8 mouse cellular contexts compared by ENCODE assay signal in genomic region chr9:35523941-35524411, GRCm38 (mm10). TPM values are rescaled to one million over a fixed set of nuclear protein-coding genes. Genes with fewer than 3 reads are reported as not detected.
A peak's percentile ranks its signal among the peaks of the same experiment; 100 is the strongest.
DNase-seq lines count a peak whose midpoint lies in the region; ATAC-seq and TF ChIP-seq lines count a peak whose summit lies in the region.

No protein-coding gene starts in this region.

- DNase-seq in CD4-positive helper T cell, adult 2 months (ENCODE audit: low read depth, low spot score): peak; percentile 69
- DNase-seq in adrenal gland, postnatal 36 days: peak; percentile 68 to 74
- DNase-seq in embryonic facial prominence, embryonic 14.5 days (ENCODE audit: low spot score): peak; percentile 88
- peak; percentile 67 for DNase-seq in heart, adult 8-10 months (ENCODE audit: low spot score)
- DNase-seq in kidney, adult 2 months: peak; percentile 74
- peak; percentile 64 for DNase-seq in left cerebral cortex, postnatal 4 days
- DNase-seq in spleen, postnatal 4 days (ENCODE audit: low spot score in 2 of 2): peak; percentile 48 to 74

- H3K4me1 ChIP-seq in embryonic facial prominence, embryonic 14.5 days (ENCODE audit: control insufficient read depth, insufficient read depth, low read length): peaks cover 9% of the 10 kb centered on the region
- no peaks in the 10 kb centered on the region for H3K4me1 ChIP-seq in kidney, adult 2 months (ENCODE audit: control insufficient read depth, insufficient read depth, low read length)
- peaks cover 13% of the 10 kb centered on the region for H3K4me1 ChIP-seq in midbrain, embryonic 16.5 days (ENCODE audit: control insufficient read depth, insufficient read depth, low read length)

- ATAC-seq in embryonic facial prominence, embryonic 14.5 days (ENCODE audit: low read depth): peak; percentile 85
- ATAC-seq in midbrain, embryonic 16.5 days: peak; percentile 83

- H3K36me3 ChIP-seq in embryonic facial prominence, embryonic 14.5 days (ENCODE audit: control insufficient read depth, insufficient read depth, low read length): no peaks in the 10 kb centered on the region
- H3K36me3 ChIP-seq in kidney, adult 2 months (ENCODE audit: control insufficient read depth, insufficient read depth, low read length): no peaks in the 10 kb centered on the region
- H3K36me3 ChIP-seq in midbrain, embryonic 16.5 days (ENCODE audit: control insufficient read depth, insufficient read depth, low read length): no peaks in the 10 kb centered on the region

- no peak overlapping the region for H3K4me3 ChIP-seq in embryonic facial prominence, embryonic 14.5 days (ENCODE audit: low read depth, low read length)
- no peak overlapping the region for H3K4me3 ChIP-seq in kidney, adult 2 months (ENCODE audit: insufficient read depth, low read depth, low read length)
- no peak overlapping the region for H3K4me3 ChIP-seq in midbrain, embryonic 16.5 days (ENCODE audit: low read depth, low read length)

- intact Hi-C loops in left cerebral cortex, postnatal 4 days (cut with DNase I): loop anchor here (10.0 kb wide), 1 partner anchor 99 kb away; the partner anchor contains the start of gene Cdon

- WGBS in embryonic facial prominence, embryonic 14.5 days: 13% methylated on average over 7 of the region's 7 CpGs
- WGBS in kidney, adult 2 months: 16% methylated on average over 7 of the region's 7 CpGs
- WGBS in midbrain, embryonic 16.5 days: 22% methylated on average over 7 of the region's 7 CpGs

- H3K27me3 ChIP-seq in embryonic facial prominence, embryonic 14.5 days (replicated peaks; ENCODE audit: control insufficient read depth, insufficient read depth, low read length): no peaks in the 10 kb centered on the region
- H3K27me3 ChIP-seq in kidney, adult 2 months (replicated peaks; ENCODE audit: control insufficient read depth, insufficient read depth, low read length): no peaks in the 10 kb centered on the region
- H3K27me3 ChIP-seq in midbrain, embryonic 16.5 days (ENCODE audit: control insufficient read depth, insufficient read depth, low read depth, low read length): no peaks in the 10 kb centered on the region

- H3K27ac ChIP-seq in embryonic facial prominence, embryonic 14.5 days (replicated peaks; ENCODE audit: low read depth, low read length): peak overlapping the region; percentile 61
- H3K27ac ChIP-seq in kidney, adult 2 months (ENCODE audit: insufficient read depth, low read depth, low read length): no peak overlapping the region
- H3K27ac ChIP-seq in midbrain, embryonic 16.5 days (ENCODE audit: low read length): peak overlapping the region; percentile 62

- H3K4me2 ChIP-seq in embryonic facial prominence, embryonic 14.5 days (ENCODE audit: low read depth, low read length): peak overlapping the region; percentile 6; the same call in 1 of the 2 replicates
- H3K4me2 ChIP-seq in midbrain, embryonic 16.5 days (ENCODE audit: low read length): 0 out of 2 replicates have a peak overlapping the region, but pooled peaks have one; percentile 21

- H3K9ac ChIP-seq in embryonic facial prominence, embryonic 14.5 days (ENCODE audit: low read depth, low read length): no peak overlapping the region
- no peak overlapping the region for H3K9ac ChIP-seq in midbrain, embryonic 16.5 days (ENCODE audit: low read depth, low read length)

- no peaks in the 10 kb centered on the region for H3K9me3 ChIP-seq in embryonic facial prominence, embryonic 14.5 days (ENCODE audit: control insufficient read depth, low read length)
- H3K9me3 ChIP-seq in midbrain, embryonic 16.5 days (replicated peaks; ENCODE audit: control insufficient read depth, low read length, poor library complexity, severe bottlenecking): no peaks in the 10 kb centered on the region

- TF ChIP-seq POLR2A in kidney, adult 2 months (IDR thresholded peaks at IDR 0.05; ENCODE audit: low read depth, low read length): no peak

- TF ChIP-seq CTCF in kidney, adult 2 months (conservative IDR thresholded peaks at IDR 0.05; ENCODE audit: insufficient read depth, insufficient read length, low read depth, low read length): peak; percentile 85

RNA-seq across cellular contexts. Expression of gene Gm1113, which starts 5.9 kb away (rescaled TPM):
- not detected for total RNA-seq in adrenal gland, postnatal 36 days (2021)
- polyA plus RNA-seq in embryonic facial prominence, embryonic 14.5 days (2014; fragmentation: Nextera tagmentation; extraction: Ambion mirVana): not detected in 2 replicates
- total RNA-seq in heart, adult 8-10 months (2022): not detected
- polyA plus RNA-seq in kidney, adult 2 months (2012; rRNA removed): not detected in 2 replicates
- not detected for total RNA-seq in left cerebral cortex, postnatal 4 days (2021)
- polyA plus RNA-seq in midbrain, embryonic 16.5 days (2015; fragmentation: Nextera tagmentation; extraction: Ambion mirVana): not detected in 2 replicates

RNA-seq across cellular contexts. Expression of gene Ddx25, which starts 34.4 kb away (rescaled TPM):
- under 1 TPM; 0.56 to 0.79 TPM for total RNA-seq in adrenal gland, postnatal 36 days (2021)
- polyA plus RNA-seq in embryonic facial prominence, embryonic 14.5 days (2014; fragmentation: Nextera tagmentation; extraction: Ambion mirVana): 3.7 and 4.9 TPM in 2 replicates
- total RNA-seq in heart, adult 8-10 months (2022): under 1 TPM in 1 of 4 experiments, not detected in 3; 0.03 TPM
- polyA plus RNA-seq in kidney, adult 2 months (2012; rRNA removed): 0.03 and 0.05 TPM in 2 replicates
- 10 to 100 TPM; 17.7 to 19.0 TPM for total RNA-seq in left cerebral cortex, postnatal 4 days (2021)
- polyA plus RNA-seq in midbrain, embryonic 16.5 days (2015; fragmentation: Nextera tagmentation; extraction: Ambion mirVana): 31.0 and 32.4 TPM in 2 replicates

RNA-seq across cellular contexts. Expression of gene Pus3, which starts 34.4 kb away (rescaled TPM):
- 10 to 100 TPM; 10.6 to 13.3 TPM for total RNA-seq in adrenal gland, postnatal 36 days (2021)
- 18.0 and 20.2 TPM in 2 replicates for polyA plus RNA-seq in embryonic facial prominence, embryonic 14.5 days (2014; fragmentation: Nextera tagmentation; extraction: Ambion mirVana)
- 1 to 10 TPM; 5.1 to 6.3 (median 5.7) TPM for total RNA-seq in heart, adult 8-10 months (2022)
- polyA plus RNA-seq in kidney, adult 2 months (2012; rRNA removed): 2.1 and 2.8 TPM in 2 replicates
- total RNA-seq in left cerebral cortex, postnatal 4 days (2021): 10 to 100 TPM; 14.4 to 14.5 TPM
- 14.4 and 15.0 TPM in 2 replicates for polyA plus RNA-seq in midbrain, embryonic 16.5 days (2015; fragmentation: Nextera tagmentation; extraction: Ambion mirVana)

RNA-seq across cellular contexts. Expression of gene Pate2, which starts 46.1 kb away (rescaled TPM):
- under 1 TPM; 0.16 to 0.60 TPM for total RNA-seq in adrenal gland, postnatal 36 days (2021)
- 0.24 and 0.61 TPM in 2 replicates for polyA plus RNA-seq in embryonic facial prominence, embryonic 14.5 days (2014; fragmentation: Nextera tagmentation; extraction: Ambion mirVana)
- not detected for total RNA-seq in heart, adult 8-10 months (2022)
- 0.05 TPM in 1 of 2 replicates, not detected in the other for polyA plus RNA-seq in kidney, adult 2 months (2012; rRNA removed)
- total RNA-seq in left cerebral cortex, postnatal 4 days (2021): 1 to 10 TPM; 1.4 to 2.3 TPM
- 1.2 and 1.3 TPM in 2 replicates for polyA plus RNA-seq in midbrain, embryonic 16.5 days (2015; fragmentation: Nextera tagmentation; extraction: Ambion mirVana)

RNA-seq across cellular contexts. Expression of gene Hyls1, which starts 46.2 kb away (rescaled TPM):
- total RNA-seq in adrenal gland, postnatal 36 days (2021): 1 to 10 TPM; 3.3 to 4.2 TPM
- 17.4 and 18.4 TPM in 2 replicates for polyA plus RNA-seq in embryonic facial prominence, embryonic 14.5 days (2014; fragmentation: Nextera tagmentation; extraction: Ambion mirVana)
- 1 to 10 TPM; 1.2 to 2.8 (median 2.0) TPM for total RNA-seq in heart, adult 8-10 months (2022)
- 0.81 and 0.87 TPM in 2 replicates for polyA plus RNA-seq in kidney, adult 2 months (2012; rRNA removed)
- total RNA-seq in left cerebral cortex, postnatal 4 days (2021): 10 to 100 TPM; 11.6 to 11.9 TPM
- polyA plus RNA-seq in midbrain, embryonic 16.5 days (2015; fragmentation: Nextera tagmentation; extraction: Ambion mirVana): 16.0 and 17.9 TPM in 2 replicates

Comparison
In these comparisons a context has a peak if more than half of its experiments do, and no peak if none do; other contexts are left out.
1. RNA of gene Ddx25, which starts 34.4 kb away (total RNA-seq): 17.7 to 19.0 TPM in left cerebral cortex, postnatal 4 days; 0.56 to 0.79 TPM in adrenal gland, postnatal 36 days and 0.03 TPM in heart, adult 8-10 months; every median in the first group is over 10 times any median in the second.
2. Peak in every context shown above with its lines, with median percentiles within 50 percentile points of each other: DNase-seq.